Mouse (Mus musculus) heart, adult 8-10 months (tissue): Measurements from ENCODE around the gene Spdef. TPM values are rescaled to one million over a fixed set of nuclear protein-coding genes. Genes with fewer than 3 reads are reported as not detected.

Experiments used
- DNase-seq: peaks from one replicate; pipeline ENCODE4 v3.0.0; 2022; ENCODE audit warnings: low spot score
- total RNA-seq, 4 experiments: library from RNA; stranded (reverse); gene quantifications; 2 replicates each; pipeline ENCODE4 v1.2.4; 2022

Gene Spdef
- total RNA-seq, 4 experiments from 2014 or later, result not detected

- no peak for DNase-seq
Observed at GRCm38 (mm10) chr17:27725011-27725410, 3.7 kb downstream of the Spdef start.

- DNase-seq, result no peak
Observed at GRCm38 (mm10) chr17:27724327-27724726, 4.4 kb downstream of the Spdef start.

- no peak for DNase-seq
Observed at GRCm38 (mm10) chr17:27721125-27721664, 7.6 kb downstream of the Spdef start.

- DNase-seq, result no peak
Observed at GRCm38 (mm10) chr17:27720326-27720725, 8.4 kb downstream of the Spdef start.

- DNase-seq, result no peak
Observed at GRCm38 (mm10) chr17:27719663-27720062, 9.1 kb downstream of the Spdef start.

GRCm38 (mm10) chr17:27718250-27718649 is 10.5 kb downstream of the Spdef start:
- no peak for DNase-seq

- DNase-seq, result no peak
Observed at GRCm38 (mm10) chr17:27716804-27717203, 12.0 kb downstream of the Spdef start.

GRCm38 (mm10) chr17:27712832-27713231 is 15.9 kb downstream of the Spdef start:
- no peak for DNase-seq

GRCm38 (mm10) chr17:27709650-27710049 is 19.1 kb downstream of the Spdef start:
- DNase-seq, result no peak

- no peak for DNase-seq
Observed at GRCm38 (mm10) chr17:27707954-27708661, 20.6 kb downstream of the Spdef start.

- no peak for DNase-seq
Observed at GRCm38 (mm10) chr17:27705661-27706060, 23.1 kb downstream of the Spdef start.

- no peak for DNase-seq
Observed at GRCm38 (mm10) chr17:27703961-27704621, 24.7 kb downstream of the Spdef start.

GRCm38 (mm10) chr17:27702518-27702917 is 26.2 kb downstream of the Spdef start:
- no peak for DNase-seq

- DNase-seq, result no peak
Observed at GRCm38 (mm10) chr17:27701856-27702255, 26.9 kb downstream of the Spdef start.

GRCm38 (mm10) chr17:27700812-27701211 is 27.9 kb downstream of the Spdef start:
- DNase-seq, result no peak

- no peak for DNase-seq
Observed at GRCm38 (mm10) chr17:27699641-27700244, 29.0 kb downstream of the Spdef start.

- no peak for DNase-seq
Observed at GRCm38 (mm10) chr17:27690993-27691693, 37.6 kb downstream of the Spdef start.

- no peak for DNase-seq
Observed at GRCm38 (mm10) chr17:27686395-27686794, 42.4 kb downstream of the Spdef start.

- DNase-seq, result no peak
Observed at GRCm38 (mm10) chr17:27685550-27685913, 43.2 kb downstream of the Spdef start.

- DNase-seq, result no peak
Observed at GRCm38 (mm10) chr17:27684886-27685549, 43.7 kb downstream of the Spdef start.
